Mouse (Mus musculus) CH12.LX (cell line): ENCODE results near the gene Efr3b. TPM values are rescaled to one million over a fixed set of nuclear protein-coding genes. Genes with fewer than 3 reads are reported as not detected.

ENCODE experiments used
- DNase-seq: peaks from one replicate; pipeline ENCODE4 v3.0.0-alpha.2; 2013; ENCODE audit errors: extremely low read depth
- H3K27ac ChIP-seq: 2 replicates; pipeline ENCODE4 v1.5.1; 2012; ENCODE audit warnings: low read depth, mild to moderate bottlenecking, control low read depth, moderate library complexity; ENCODE audit not compliant: insufficient read depth
- H3K27me3 ChIP-seq: replicated peaks from 2 replicates; pipeline ENCODE3; 2012; ENCODE audit warnings: inconsistent platforms
- H3K36me3 ChIP-seq, 2 experiments: replicated peaks in 1 of 2; 2 replicates each; pipeline versions ENCODE3 to v1.6.1; 2012; ENCODE audit warnings: inconsistent platforms in 1 of 2, low read length in 1 of 2, mild to moderate bottlenecking in 1 of 2, mixed read lengths in 1 of 2, moderate library complexity in 1 of 2; ENCODE audit not compliant: control insufficient read depth in 1 of 2, insufficient read depth in 1 of 2
- H3K4me1 ChIP-seq, 2 experiments: 2 replicates each; pipeline ENCODE4 v1.6.1; 2012; ENCODE audit warnings: inconsistent platforms in 1 of 2, moderate library complexity in 1 of 2; ENCODE audit not compliant: insufficient read depth in 2 of 2, control insufficient read depth in 1 of 2
- H3K4me2 ChIP-seq: 2 replicates; pipeline ENCODE4 v1.6.1; 2012; ENCODE audit warnings: low read depth, mild to moderate bottlenecking, control low read depth; ENCODE audit not compliant: poor library complexity, insufficient read depth, severe bottlenecking
- H3K4me3 ChIP-seq, 3 experiments: fragments of 150-350 bp in 1 of 3; sonication (generic) in 1 of 3; replicated peaks in 1 of 3; 2 replicates each; pipeline versions ENCODE3 to v1.5.1; 2011 to 2012; ENCODE audit warnings: low read depth in 2 of 3, low read length in 2 of 3, mild to moderate bottlenecking in 2 of 3, moderate library complexity in 2 of 3, control low read depth in 1 of 3, improper control_type of control experiment in 1 of 3, inconsistent platforms in 1 of 3, mixed read lengths in 1 of 3; ENCODE audit not compliant: poor library complexity in 1 of 3
- H3K79me2 ChIP-seq: replicated peaks from 2 replicates; pipeline ENCODE4 v1.6.1; 2012; ENCODE audit warnings: mild to moderate bottlenecking, moderate library complexity; ENCODE audit not compliant: control insufficient read depth, poor library complexity, insufficient read depth, severe bottlenecking; ENCODE audit errors: extremely low read depth
- H3K9ac ChIP-seq: 2 replicates; pipeline ENCODE4 v1.6.1; 2012; ENCODE audit warnings: low read depth, mild to moderate bottlenecking, control low read depth, moderate library complexity; ENCODE audit not compliant: insufficient read depth
- H3K9me3 ChIP-seq: replicated peaks from 2 replicates; pipeline ENCODE3; 2012; ENCODE audit warnings: low read length, inconsistent platforms, mixed read lengths
- CHD1 ChIP-seq: IDR thresholded peaks from 2 replicates; pipeline ENCODE4 v1.6.1; 2012; ENCODE audit warnings: low read depth, low read length, improper control_type of control experiment, inconsistent platforms
- E2F4 ChIP-seq: IDR thresholded peaks from 2 replicates; pipeline ENCODE4 v1.6.1; 2011; ENCODE audit warnings: low read depth, low read length, improper control_type of control experiment; ENCODE audit not compliant: insufficient replicate concordance
- ELF1 ChIP-seq: IDR thresholded peaks from 2 replicates; pipeline ENCODE4 v1.6.1; 2014; ENCODE audit warnings: low read depth, mild to moderate bottlenecking, inconsistent platforms, low read length, improper control_type of control experiment
- HCFC1 ChIP-seq: IDR thresholded peaks from 2 replicates; pipeline ENCODE4 v1.6.1; 2012; ENCODE audit warnings: low read depth, mild to moderate bottlenecking, inconsistent platforms, low read length, improper control_type of control experiment
- IRF4 ChIP-seq: IDR thresholded peaks from 2 replicates; pipeline ENCODE4 v1.6.1; 2014; ENCODE audit warnings: low read depth, mild to moderate bottlenecking, inconsistent platforms, low read length, improper control_type of control experiment
- JUN ChIP-seq: IDR thresholded peaks from 2 replicates; pipeline ENCODE4 v1.6.1; 2011; ENCODE audit warnings: low read depth, mild to moderate bottlenecking, low read length, improper control_type of control experiment, moderate library complexity; ENCODE audit not compliant: insufficient read depth
- MAX ChIP-seq: IDR thresholded peaks from 2 replicates; pipeline ENCODE4 v1.6.1; 2011; ENCODE audit warnings: low read length, improper control_type of control experiment
- MAZ ChIP-seq: IDR thresholded peaks from 2 replicates; pipeline ENCODE4 v1.6.1; 2012; ENCODE audit warnings: low read depth, mild to moderate bottlenecking, inconsistent platforms, low read length, improper control_type of control experiment, moderate library complexity
- NRF1 ChIP-seq: IDR thresholded peaks from 2 replicates; pipeline ENCODE4 v1.6.1; 2014; ENCODE audit warnings: low read depth, mild to moderate bottlenecking, inconsistent platforms, low read length, improper control_type of control experiment, moderate library complexity
- POLR2A ChIP-seq: IDR thresholded peaks from 2 replicates; pipeline ENCODE4 v1.6.1; 2011; ENCODE audit warnings: low read depth, mild to moderate bottlenecking, improper control_type of control experiment, low read length
- SIN3A ChIP-seq: IDR thresholded peaks from 2 replicates; pipeline ENCODE4 v1.6.1; 2012; ENCODE audit warnings: low read length, improper control_type of control experiment, inconsistent platforms
- TBP ChIP-seq: conservative IDR thresholded peaks from 2 replicates; pipeline ENCODE4 v1.6.1; 2011; ENCODE audit warnings: low read depth, low read length, improper control_type of control experiment
- ZC3H11A ChIP-seq: IDR thresholded peaks from 2 replicates; pipeline ENCODE4 v1.6.1; 2012; ENCODE audit warnings: low read depth, mild to moderate bottlenecking, inconsistent platforms, low read length, improper control_type of control experiment
- ZKSCAN1 ChIP-seq: IDR thresholded peaks from 2 replicates; pipeline ENCODE4 v1.6.1; 2012; ENCODE audit warnings: low read depth, inconsistent platforms, low read length, improper control_type of control experiment, borderline replicate concordance
- ZNF384 ChIP-seq: IDR thresholded peaks from 2 replicates; pipeline ENCODE4 v1.6.1; 2012; ENCODE audit warnings: low read depth, low read length, improper control_type of control experiment, inconsistent platforms
- dilution Hi-C: fragments of 300-500 bp; cut with MboI; formaldehyde crosslinking; loops from 2 replicates; pipeline ENCODE4 v1.14.3; 2020; ENCODE audit warnings: low sequenced_read_pairs; ENCODE audit not compliant: extremely low pct_unique_long_range_greater_than_20kb, extremely low pct_ligation_motif_present
- in situ Hi-C: fragments of 300-500 bp; cut with MboI; formaldehyde crosslinking; loops from 3 replicates; pipeline ENCODE4 v1.14.3; 2019; ENCODE audit warnings: low sequenced_read_pairs, low pct_ligation_motif_present, low pct_unique_long_range_greater_than_20kb, mixed read lengths
- polyA plus RNA-seq: library from polyadenylated mRNA; unstranded; fragments of >175 nt; gene quantifications from 2 replicates; pipeline ENCODE4 v1.2.1, GENCODE M21; 2012; ENCODE audit warnings: low read depth; ENCODE audit not compliant: insufficient read length
- total RNA-seq, 2 experiments: library from RNA; depleted of rRNA; stranded (reverse); fragments of 300-350 nt in 1 of 2; fragments of >200 nt in 1 of 2; gene quantifications; 2 replicates each; pipeline ENCODE4 v1.2.3; 2012 to 2014

Gene Efr3b
- total and polyA plus RNA-seq, 3 experiments = 0.68 to 2.1 (median 0.82) TPM

GRCm38 (mm10) chr12:4039046-4039445 lies 331 bp upstream of the Efr3b start:
- H3K9me3 ChIP-seq = no peaks in the 10 kb centered on the region
- peaks cover 2 to 23% of the 10 kb centered on the region in 2 experiments; a peak in 3 of 4 replicates for H3K4me1 ChIP-seq
- in situ Hi-C loops = loop anchor here (5.0 kb wide), 1 partner anchor 42 kb away; no protein-coding TSS in a partner anchor
- TF ChIP-seq ELF1 (0 out of 2 replicates have a peak, but pooled peaks have one; percentile 8), NRF1 (no peak)
- H3K27me3 ChIP-seq = peaks cover 20% of the 10 kb centered on the region
- dilution Hi-C loops = no loop called here
- H3K27ac ChIP-seq = no peak overlapping the region
- peak overlapping the region; percentile 77 for H3K4me2 ChIP-seq
- H3K36me3 ChIP-seq = no peaks in the 10 kb centered on the region
- peak overlapping the region; percentile 38 to 67 (median 57) for H3K4me3 ChIP-seq
- no peak overlapping the region for H3K9ac ChIP-seq
- no peak for DNase-seq
- no peaks in the 10 kb centered on the region for H3K79me2 ChIP-seq

DNA sequence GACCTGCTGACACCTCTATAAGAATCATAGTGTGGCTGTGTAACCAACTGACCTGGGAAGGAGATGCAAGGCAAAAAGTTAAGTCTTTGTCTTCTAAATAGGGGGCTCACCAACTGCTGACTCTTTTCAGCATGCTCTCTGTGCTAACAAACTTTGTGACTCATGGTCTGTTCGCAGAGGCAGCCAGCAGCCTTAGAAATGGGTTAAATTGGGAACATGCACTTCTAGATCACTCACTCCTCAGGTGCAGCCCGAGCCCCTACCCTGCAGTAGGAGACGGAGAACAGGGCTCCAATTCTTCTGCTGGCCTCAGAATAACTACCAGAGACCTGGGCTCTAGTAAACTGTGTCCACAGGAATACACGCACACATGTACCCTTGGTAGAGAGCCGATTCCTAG lies 1.2 kb downstream of the Efr3b start:
- Histone ChIP-seq H3K9me3 (no peaks in the 10 kb centered on the region), H3K4me3 (no peak overlapping the region), H3K9ac (no peak overlapping the region), H3K4me2 (no peak overlapping the region), H3K27me3 (peaks cover 20% of the 10 kb centered on the region), H3K79me2 (no peaks in the 10 kb centered on the region), H3K4me1 (peaks cover 2 to 16% of the 10 kb centered on the region in 2 experiments; a peak in 3 of 4 replicates), H3K27ac (no peak overlapping the region), H3K36me3 (no peaks in the 10 kb centered on the region)
- dilution Hi-C loops = no loop called here
- TF ChIP-seq CHD1 (no peak), ZNF384 (no peak), JUN (no peak), HCFC1 (no peak), IRF4 (no peak), MAX (no peak), SIN3A (no peak)
- no peak for DNase-seq
- in situ Hi-C loops = loop anchor here (5.0 kb wide), 1 partner anchor 40 kb away; no protein-coding TSS in a partner anchor

DNA sequence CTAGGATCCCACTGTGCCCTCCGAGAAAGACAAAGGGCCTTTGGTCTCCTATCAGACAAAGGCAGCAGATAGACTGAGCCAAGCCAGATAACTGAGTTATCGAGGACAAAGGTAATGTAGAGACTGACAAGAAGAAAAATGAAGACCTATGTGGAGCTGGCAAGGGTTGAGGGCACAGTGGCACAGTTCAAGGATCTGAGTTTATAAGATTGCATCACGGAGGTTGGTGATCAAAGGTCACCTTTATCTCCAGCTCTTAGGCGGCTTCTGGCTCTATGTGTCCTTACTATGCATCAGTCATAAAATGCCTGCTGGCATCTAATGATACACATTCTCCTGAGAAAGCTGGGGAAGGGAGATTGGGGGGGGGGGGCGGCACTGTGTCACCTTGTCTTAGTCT lies 2.6 kb downstream of the Efr3b start:
- Histone ChIP-seq H3K36me3 (no peaks in the 10 kb centered on the region), H3K27me3 (peaks cover 20% of the 10 kb centered on the region), H3K79me2 (no peaks in the 10 kb centered on the region), H3K4me1 (peaks cover 2 to 16% of the 10 kb centered on the region in 2 experiments; a peak in 3 of 4 replicates), H3K9me3 (no peaks in the 10 kb centered on the region), H3K4me2 (no peak overlapping the region), H3K27ac (no peak overlapping the region), H3K9ac (no peak overlapping the region), H3K4me3 (no peak overlapping the region)
- dilution Hi-C loops = no loop called here
- TF ChIP-seq E2F4 = no peak
- TF ChIP-seq MAX = no peak
- no peak for TF ChIP-seq ZKSCAN1
- no peak for TF ChIP-seq JUN
- no peak for TF ChIP-seq POLR2A
- no peak for TF ChIP-seq TBP
- TF ChIP-seq MAZ = no peak
- TF ChIP-seq ZC3H11A = no peak
- no peak for TF ChIP-seq NRF1
- DNase-seq = no peak
- in situ Hi-C loops = loop anchor here (5.0 kb wide), 1 partner anchor 39 kb away; no protein-coding TSS in a partner anchor
